Mouse (Mus musculus) heart, adult 18-20 months (tissue): ENCODE results near the gene Ints3. TPM values are rescaled to one million over a fixed set of nuclear protein-coding genes. Genes with fewer than 3 reads are reported as not detected.

Experiments
- DNase-seq, 2 experiments: peaks; one replicate each; pipeline ENCODE4 v3.0.0; 2021 to 2022; ENCODE audit warnings: mixed read lengths in 1 of 2
- total RNA-seq, 2 experiments: library from RNA; stranded (reverse); gene quantifications; 2 replicates each; pipeline ENCODE4 v1.2.3; 2021

The Ints3 gene
- total RNA-seq, 2 experiments from 2014 or later, result 24.6 TPM

GRCm38 (mm10) chr3:90389511-90390490 is 43.6 kb downstream of the Ints3 start, which contains the start of gene Slc27a3:
Slc27a3 (minus strand) TSS chr3:90389938.
- peak; percentile 42 to 54 for DNase-seq

GRCm38 (mm10) chr3:90388726-90389510 is 44.5 kb downstream of the Ints3 start:
- DNase-seq, result peak; percentile 36 to 44

- DNase-seq, result no peak
These were observed 45.2 kb downstream of the Ints3 start for GRCm38 (mm10) chr3:90388192-90388591.

GRCm38 (mm10) chr3:90387483-90387882 is 45.9 kb downstream of the Ints3 start:
- peak; percentile 25 for DNase-seq

- DNase-seq, result no peak
These were observed 46.6 kb downstream of the Ints3 start for GRCm38 (mm10) chr3:90386817-90387216.

GRCm38 (mm10) chr3:90384851-90385375 is 48.5 kb downstream of the Ints3 start:
- DNase-seq, result no peak

GRCm38 (mm10) chr3:90383690-90384089 is 49.7 kb downstream of the Ints3 start:
- peak in 1 of 2 experiments; percentile 49 for DNase-seq

GRCm38 (mm10) chr3:90381727-90382126 is 51.7 kb downstream of the Ints3 start:
- DNase-seq, result no peak

GRCm38 (mm10) chr3:90378496-90378895 is 54.9 kb downstream of the Ints3 start:
- no peak for DNase-seq

- no peak for DNase-seq
These were observed 57.2 kb downstream of the Ints3 start for GRCm38 (mm10) chr3:90376247-90376585.

GRCm38 (mm10) chr3:90375562-90376246 is 57.7 kb downstream of the Ints3 start:
- DNase-seq, result no peak

- DNase-seq, result no peak
These were observed 59.1 kb downstream of the Ints3 start for GRCm38 (mm10) chr3:90374368-90374767.

- DNase-seq, result peak; percentile 84 to 91
These were observed 59.9 kb downstream of the Ints3 start for GRCm38 (mm10) chr3:90373432-90374028.

- DNase-seq, result no peak
These were observed 60.6 kb downstream of the Ints3 start for GRCm38 (mm10) chr3:90372817-90373216.

GRCm38 (mm10) chr3:90371857-90372256 is 61.6 kb downstream of the Ints3 start:
- DNase-seq, result no peak

- DNase-seq, result no peak
These were observed 64.4 kb downstream of the Ints3 start for GRCm38 (mm10) chr3:90369041-90369440.

GRCm38 (mm10) chr3:90367001-90367632 is 66.3 kb downstream of the Ints3 start:
- no peak for DNase-seq

- no peak for DNase-seq
These were observed 71.1 kb downstream of the Ints3 start for GRCm38 (mm10) chr3:90362346-90362745.

- no peak for DNase-seq
These were observed 71.9 kb downstream of the Ints3 start for GRCm38 (mm10) chr3:90361476-90361875.

GRCm38 (mm10) chr3:90359230-90359629 is 74.2 kb downstream of the Ints3 start:
- no peak for DNase-seq

GRCm38 (mm10) chr3:90357959-90358358 is 75.5 kb downstream of the Ints3 start:
- DNase-seq, result no peak
